Mouse (Mus musculus): ENCODE data around the gene Eci3. TPM values are rescaled to one million over a fixed set of nuclear protein-coding genes. Genes with fewer than 3 reads are reported as not detected.

The Eci3 gene
- total RNA-seq (2012; rRNA removed) (0.35 TPM in 1 of 2 replicates, not detected in the other), polyA plus RNA-seq (2012; ENCODE audit: insufficient read depth in 1 of 2, insufficient read length in 2 of 2, low read depth in 1 of 2, low replicate concordance in 2 of 2, missing spikeins in 1 of 2) (under 1 TPM in 1 of 2 experiments, not detected in 1; 0.93 TPM)

- Histone ChIP-seq H3K9ac (ENCODE audit: control insufficient read depth, low read depth, low read length, poor library complexity, severe bottlenecking) (peak within 1 kb of the TSS; percentile 28; the same call in 1 of the 2 replicates), H3K27me3 (ENCODE audit: control insufficient read depth in 1 of 2, insufficient read depth in 2 of 2, low read length in 2 of 2) (peaks cover 0 to 2% of the 10 kb centered on the region in 2 experiments), H3K4me1 (ENCODE audit: control insufficient read depth in 1 of 2, insufficient read depth in 2 of 2, low read length in 2 of 2) (no peaks in the 10 kb centered on the region), H3K79me2 (ENCODE audit: control insufficient read depth, insufficient read depth, low read length, poor library complexity) (no peaks in the 10 kb centered on the region), H3K36me3 (ENCODE audit: control insufficient read depth in 1 of 2, insufficient read depth in 2 of 2, low read length in 2 of 2) (no peaks in the 10 kb centered on the region), H3K9me3 (replicated peaks; ENCODE audit: insufficient read depth, low read length) (no peaks in the 10 kb centered on the region), H3K27ac (ENCODE audit: control insufficient read depth, low read depth, low read length) (no peak within 1 kb of the TSS), H3K4me3 (ENCODE audit: control insufficient read depth in 1 of 2, insufficient read depth in 1 of 2, low read depth in 2 of 2, low read length in 2 of 2) (peak within 1 kb of the TSS; percentile 46 to 55)
- no peak for TF ChIP-seq ZMIZ1 (IDR thresholded peaks at IDR 0.05; ENCODE audit: low read depth, low read length)
- TF ChIP-seq SMC3 (IDR thresholded peaks at IDR 0.05; ENCODE audit: low read depth, low read length) = no peak
- TF ChIP-seq ETS1 (IDR thresholded peaks at IDR 0.05; ENCODE audit: low read depth, low read length) = no peak
- TF ChIP-seq POLR2A (IDR thresholded peaks at IDR 0.05; ENCODE audit: control insufficient read depth in 1 of 2, insufficient read depth in 1 of 2, low read depth in 1 of 2, low read length in 2 of 2, poor library complexity in 1 of 2) = no peak
- TF ChIP-seq ELF1 (IDR thresholded peaks at IDR 0.05; ENCODE audit: low read depth, low read length) = no peak
- no peak for TF ChIP-seq MEF2A (IDR thresholded peaks at IDR 0.05; ENCODE audit: extremely low read depth, insufficient replicate concordance, low read depth, low read length, poor library complexity, severe bottlenecking)
- no peak for TF ChIP-seq ZC3H11A (IDR thresholded peaks at IDR 0.05; ENCODE audit: low read depth, low read length)
- no peak for TF ChIP-seq NRF1 (IDR thresholded peaks at IDR 0.05; ENCODE audit: insufficient read depth, low read depth, low read length, poor library complexity, severe bottlenecking)
- no peak for TF ChIP-seq USF1 (IDR thresholded peaks at IDR 0.05; ENCODE audit: low read depth, low read length)
- TF ChIP-seq MYB (IDR thresholded peaks at IDR 0.05; ENCODE audit: low read depth, low read length) = no peak
- no peak for TF ChIP-seq GATA1 (IDR thresholded peaks at IDR 0.05; ENCODE audit: low read depth, low read length)
- no peak for TF ChIP-seq CTCF (IDR thresholded peaks at IDR 0.05 in 2 of 3, conservative IDR thresholded peaks at IDR 0.05 in 1 of 3; ENCODE audit: control insufficient read depth in 1 of 3, insufficient read depth in 1 of 3, low read depth in 2 of 3, low read length in 3 of 3, poor library complexity in 1 of 3, severe bottlenecking in 1 of 3)
- TF ChIP-seq ZKSCAN1 (IDR thresholded peaks at IDR 0.05; ENCODE audit: low read depth, low read length) = no peak
- TF ChIP-seq TBP (IDR thresholded peaks at IDR 0.05; ENCODE audit: low read depth, low read length) = no peak
- TF ChIP-seq UBTF (IDR thresholded peaks at IDR 0.05; ENCODE audit: borderline replicate concordance, insufficient read depth, low read depth, low read length) = no peak
- no peak for TF ChIP-seq MXI1 (IDR thresholded peaks at IDR 0.05; ENCODE audit: low read depth, low read length)
- no peak for TF ChIP-seq TCF12 (IDR thresholded peaks at IDR 0.05; ENCODE audit: low read depth, low read length)
- no peak for TF ChIP-seq TAL1 (IDR thresholded peaks at IDR 0.05; ENCODE audit: low read length)
- TF ChIP-seq ZNF384 (IDR thresholded peaks at IDR 0.05; ENCODE audit: low read depth, low read length) = no peak
- no peak for TF ChIP-seq HCFC1 (IDR thresholded peaks at IDR 0.05; ENCODE audit: low read depth, low read length)
- DNase-seq (ENCODE audit: low read depth, low spot score) = peak; percentile 24
These were observed at the start of gene Eci3 for GRCm38 (mm10) chr13:34963511-34964397. Gene Eci3 (minus strand): TSS chr13:34963810.

All from MEL (cell line).